Mouse (Mus musculus) erythroblast, embryonic 14.5 days (primary cell): ENCODE results near the gene Junb. TPM values are rescaled to one million over a fixed set of nuclear protein-coding genes. Genes with fewer than 3 reads are reported as not detected.

ENCODE experiments used
- H3K27me3 ChIP-seq: 2 replicates; pipeline ENCODE4 v1.6.1; 2012; ENCODE audit warnings: inconsistent platforms; ENCODE audit not compliant: control insufficient read depth
- H3K36me3 ChIP-seq: 2 replicates; pipeline ENCODE4 v1.6.1; 2012; ENCODE audit warnings: mild to moderate bottlenecking, inconsistent platforms; ENCODE audit not compliant: control insufficient read depth
- H3K4me1 ChIP-seq: 2 replicates; pipeline ENCODE4 v1.6.1; 2012; ENCODE audit warnings: inconsistent platforms; ENCODE audit not compliant: control insufficient read depth
- H3K4me3 ChIP-seq: replicated peaks from 2 replicates; pipeline ENCODE3; 2012; ENCODE audit warnings: moderate library complexity, mild to moderate bottlenecking, inconsistent platforms
- H3K9me3 ChIP-seq: 2 replicates; pipeline ENCODE4 v1.6.1; 2012; ENCODE audit warnings: low read length, inconsistent platforms, mixed read lengths; ENCODE audit not compliant: control insufficient read depth
- GATA1 ChIP-seq: IDR thresholded peaks from 2 replicates; pipeline ENCODE4 v1.6.1; 2012; ENCODE audit warnings: low read length, inconsistent platforms, mixed read lengths
- TAL1 ChIP-seq: IDR thresholded peaks from 3 replicates; pipeline ENCODE4 v1.6.1; 2012; ENCODE audit warnings: low read length, inconsistent platforms, mixed read lengths
- polyA plus RNA-seq: library from polyadenylated mRNA; stranded (reverse); fragments of >175 nt; gene quantifications from 2 replicates; pipeline ENCODE4 v1.2.3, GENCODE M21; 2012

The Junb gene
- polyA plus RNA-seq, 1 experiment = 9.6 TPM

- H3K36me3 ChIP-seq = peaks cover 26% of the 10 kb centered on the region
- H3K4me1 ChIP-seq = peaks cover 10% of the 10 kb centered on the region
- H3K27me3 ChIP-seq = peaks cover 45% of the 10 kb centered on the region
- no peaks in the 10 kb centered on the region for H3K9me3 ChIP-seq
- no peak for TF ChIP-seq TAL1
- no peak for TF ChIP-seq GATA1
- H3K4me3 ChIP-seq = no peak within 1 kb of the TSS
These were observed 35.9 kb upstream of the Junb start, which contains the start of gene Best2 for GRCm38 (mm10) chr8:85014431-85014830. Best2 (minus strand) TSS chr8:85014531.

- no peak for TF ChIP-seq TAL1
- Histone ChIP-seq H3K27me3 (peaks cover 54% of the 10 kb centered on the region), H3K4me3 (no peak overlapping the region)
These were observed 34.8 kb upstream of the Junb start for GRCm38 (mm10) chr8:85013230-85013840.

GRCm38 (mm10) chr8:85011242-85011641, 32.7 kb upstream of the Junb start:
- H3K9me3 ChIP-seq = no peaks in the 10 kb centered on the region
- no peaks in the 10 kb centered on the region for H3K36me3 ChIP-seq
- H3K27me3 ChIP-seq = peaks cover 62% of the 10 kb centered on the region
- H3K4me3 ChIP-seq = no peak overlapping the region
- peaks cover 13% of the 10 kb centered on the region for H3K4me1 ChIP-seq
- no peak for TF ChIP-seq TAL1
- no peak for TF ChIP-seq GATA1

More at GRCm38 (mm10) chr8:85013230-85013840, 34.8 kb upstream of the Junb start:
- no peaks in the 10 kb centered on the region for H3K9me3 ChIP-seq
- H3K4me1 ChIP-seq = peaks cover 8% of the 10 kb centered on the region
- H3K36me3 ChIP-seq = peaks cover 15% of the 10 kb centered on the region

- Histone ChIP-seq H3K27me3 (peaks cover 40% of the 10 kb centered on the region), H3K36me3 (peaks cover 2% of the 10 kb centered on the region; the same call in 1 of the 2 replicates)
- no peak for TF ChIP-seq TAL1
- no peak for TF ChIP-seq GATA1
These were observed 29.2 kb upstream of the Junb start for GRCm38 (mm10) chr8:85007686-85008085.

GRCm38 (mm10) chr8:84997649-84998295, 19.3 kb upstream of the Junb start:
- TF ChIP-seq TAL1 = no peak
- TF ChIP-seq GATA1 = no peak
- H3K9me3 ChIP-seq = no peaks in the 10 kb centered on the region
- H3K4me3 ChIP-seq = peak overlapping the region; percentile 14
- peaks cover 17% of the 10 kb centered on the region for H3K36me3 ChIP-seq
- no peaks in the 10 kb centered on the region for H3K27me3 ChIP-seq
- peaks cover 20% of the 10 kb centered on the region for H3K4me1 ChIP-seq

More at GRCm38 (mm10) chr8:85007686-85008085, 29.2 kb upstream of the Junb start:
- Histone ChIP-seq H3K4me1 (peaks cover 6% of the 10 kb centered on the region), H3K9me3 (no peaks in the 10 kb centered on the region), H3K4me3 (no peak overlapping the region)

GRCm38 (mm10) chr8:84996978-84997377, 18.5 kb upstream of the Junb start:
- no peaks in the 10 kb centered on the region for H3K27me3 ChIP-seq
- TF ChIP-seq TAL1 (no peak), GATA1 (no peak)
- peaks cover 13% of the 10 kb centered on the region for H3K36me3 ChIP-seq
- H3K4me1 ChIP-seq = peaks cover 15% of the 10 kb centered on the region
- H3K4me3 ChIP-seq = no peak overlapping the region
- no peaks in the 10 kb centered on the region for H3K9me3 ChIP-seq

- H3K36me3 ChIP-seq = peaks cover 9% of the 10 kb centered on the region; the same call in 1 of the 2 replicates
- H3K4me3 ChIP-seq = no peak overlapping the region
- no peak for TF ChIP-seq TAL1
- TF ChIP-seq GATA1 = no peak
- H3K4me1 ChIP-seq = peaks cover 22% of the 10 kb centered on the region
- no peaks in the 10 kb centered on the region for H3K27me3 ChIP-seq
- no peaks in the 10 kb centered on the region for H3K9me3 ChIP-seq
These were observed 17.2 kb upstream of the Junb start for GRCm38 (mm10) chr8:84995680-84996079.

- H3K9me3 ChIP-seq = no peaks in the 10 kb centered on the region
- peaks cover 9% of the 10 kb centered on the region; the same call in 1 of the 2 replicates for H3K36me3 ChIP-seq
- peaks cover 34% of the 10 kb centered on the region for H3K4me1 ChIP-seq
- H3K27me3 ChIP-seq = no peaks in the 10 kb centered on the region
- TF ChIP-seq TAL1 = no peak
- no peak overlapping the region for H3K4me3 ChIP-seq
These were observed 15.9 kb upstream of the Junb start for GRCm38 (mm10) chr8:84994375-84994774.

- TF ChIP-seq GATA1 (no peak), TAL1 (no peak)
- peak overlapping the region; percentile 75 for H3K4me3 ChIP-seq
- H3K4me1 ChIP-seq = peaks cover 45% of the 10 kb centered on the region
- H3K27me3 ChIP-seq = no peaks in the 10 kb centered on the region
- H3K9me3 ChIP-seq = no peaks in the 10 kb centered on the region
- H3K36me3 ChIP-seq = peaks cover 6% of the 10 kb centered on the region; the same call in 1 of the 2 replicates
These were observed 12.3 kb upstream of the Junb start for GRCm38 (mm10) chr8:84990836-84991235.
